8 mouse cellular contexts compared by ENCODE assay signal in genomic region chr9:120675371-120676150, GRCm38 (mm10).
DNase-seq lines count a peak whose midpoint lies in the region; ATAC-seq lines count a peak whose summit lies in the region.

No protein-coding gene starts in this region.

- H3K4me3 ChIP-seq in heart, embryonic 10.5 days: peak overlapping the region; percentile 59
- H3K4me3 ChIP-seq in limb, embryonic 12.5 days (replicated peaks): peak overlapping the region; percentile 34
- peak overlapping the region; percentile 31 for H3K4me3 ChIP-seq in stomach, embryonic 16.5 days (replicated peaks; ENCODE audit: low read length)

- H3K4me2 ChIP-seq in limb, embryonic 12.5 days: peak overlapping the region; percentile 66
- peak overlapping the region; percentile 54 for H3K4me2 ChIP-seq in stomach, embryonic 16.5 days (ENCODE audit: low read depth, low read length)

- H3K4me1 ChIP-seq in heart, embryonic 10.5 days: peaks cover 28% of the 10 kb centered on the region; the same call in 1 of the 2 replicates
- H3K4me1 ChIP-seq in limb, embryonic 12.5 days (replicated peaks): peaks cover 41% of the 10 kb centered on the region
- peaks cover 9% of the 10 kb centered on the region for H3K4me1 ChIP-seq in stomach, embryonic 16.5 days (ENCODE audit: control insufficient read depth, insufficient read depth, low read length)

- H3K27me3 ChIP-seq in heart, embryonic 10.5 days (ENCODE audit: insufficient read depth, poor library complexity, severe bottlenecking): peaks cover 27% of the 10 kb centered on the region; the same call in 1 of the 2 replicates
- H3K27me3 ChIP-seq in limb, embryonic 12.5 days: peaks cover 20% of the 10 kb centered on the region
- H3K27me3 ChIP-seq in stomach, embryonic 16.5 days (ENCODE audit: control insufficient read depth, insufficient read depth, low read length): no peaks in the 10 kb centered on the region

- ATAC-seq in limb, embryonic 12.5 days (ENCODE audit: insufficient number of reproducible peaks, insufficient read depth, low FRiP score, low TSS enrichment, low read depth): 0 out of 2 replicates have a peak, but pooled peaks have one; percentile 21
- no peak for ATAC-seq in stomach, embryonic 16.5 days (ENCODE audit: insufficient read depth, low FRiP score)

- no peak for DNase-seq in heart, embryonic 10.5 days (ENCODE audit: low spot score)
- no peak for DNase-seq in heart, adult 8-10 months (ENCODE audit: low spot score)
- DNase-seq in brain, adult 2 months (ENCODE audit: low read depth, low spot score): peak; percentile 50
- DNase-seq in forelimb bud, embryonic 11.5 days (ENCODE audit: low read depth, low spot score): peak; percentile 25
- no peak for DNase-seq in left cerebral cortex, adult 18-20 months (ENCODE audit: low spot score in 2 of 2)
- no peak for DNase-seq in gastrocnemius, postnatal 10 days

- no peaks in the 10 kb centered on the region for H3K9me3 ChIP-seq in heart, embryonic 10.5 days
- H3K9me3 ChIP-seq in limb, embryonic 12.5 days: no peaks in the 10 kb centered on the region
- no peaks in the 10 kb centered on the region for H3K9me3 ChIP-seq in stomach, embryonic 16.5 days (replicated peaks; ENCODE audit: control insufficient read depth, low read length)

- no peaks in the 10 kb centered on the region for H3K36me3 ChIP-seq in heart, embryonic 10.5 days
- no peaks in the 10 kb centered on the region for H3K36me3 ChIP-seq in limb, embryonic 12.5 days
- H3K36me3 ChIP-seq in stomach, embryonic 16.5 days (ENCODE audit: control insufficient read depth, insufficient read depth, low read length): no peaks in the 10 kb centered on the region

- WGBS in heart, embryonic 10.5 days: under 1% methylated on average over 18 of the region's 18 CpGs
- 2% methylated on average over 18 of the region's 18 CpGs for WGBS in limb, embryonic 12.5 days
- WGBS in stomach, embryonic 16.5 days: 5% methylated on average over 18 of the region's 18 CpGs

- peak overlapping the region; percentile 52 for H3K27ac ChIP-seq in heart, embryonic 10.5 days
- peak overlapping the region; percentile 56; the same call in 1 of the 2 replicates for H3K27ac ChIP-seq in limb, embryonic 12.5 days
- H3K27ac ChIP-seq in stomach, embryonic 16.5 days (ENCODE audit: low read length): no peak overlapping the region

- H3K9ac ChIP-seq in limb, embryonic 12.5 days (replicated peaks): peak overlapping the region; percentile 52
- peak overlapping the region; percentile 56 for H3K9ac ChIP-seq in stomach, embryonic 16.5 days (ENCODE audit: low read length)

Comparison
In these comparisons a context has a peak if more than half of its experiments do, and no peak if none do; other contexts are left out.
1. DNase-seq: peak in brain, adult 2 months (single experiment) and forelimb bud, embryonic 11.5 days (single experiment); none in heart, embryonic 10.5 days (single experiment), heart, adult 8-10 months (single experiment), left cerebral cortex, adult 18-20 months (0 of 2) and gastrocnemius, postnatal 10 days (single experiment).
2. Peak in every context shown above with its lines, with median percentiles within 50 percentile points of each other: H3K4me3 ChIP-seq.